Mouse (Mus musculus): ENCODE data around the gene Fer.

Fer gene

DNA sequence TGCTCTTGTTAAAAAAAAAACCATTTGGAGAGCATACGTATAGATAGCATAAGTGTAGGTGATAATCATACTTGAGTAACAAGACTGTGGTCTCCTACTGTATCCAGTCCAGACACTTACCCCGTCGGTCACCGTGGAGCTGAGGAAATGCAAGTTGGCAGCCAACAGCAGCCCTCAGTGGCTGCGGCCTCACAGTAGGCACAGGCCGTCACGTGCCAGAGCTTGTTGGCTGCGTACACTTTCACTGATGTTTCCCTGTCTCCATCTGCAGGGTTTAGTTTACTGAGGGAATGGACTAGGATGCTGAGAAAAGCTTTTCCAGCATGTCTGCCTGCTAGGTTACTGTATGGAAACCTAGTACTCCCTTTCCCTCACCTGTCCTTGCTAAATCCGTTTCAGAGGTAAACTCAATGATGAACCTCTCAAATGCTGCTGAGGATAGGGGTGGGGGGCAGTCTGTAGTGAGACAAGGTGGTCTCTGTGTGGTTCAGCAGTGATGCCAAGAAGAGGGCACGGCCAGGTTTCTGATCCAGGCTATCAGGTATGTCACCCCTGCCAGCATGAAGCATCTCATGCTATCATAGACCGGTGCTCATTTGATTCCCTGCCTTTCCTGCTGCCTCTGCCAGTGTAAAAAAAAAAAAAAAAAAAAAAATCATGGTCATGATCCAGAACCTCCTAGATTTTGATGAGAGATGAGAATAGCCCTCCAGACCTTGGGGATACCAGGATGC is 224.2 kb downstream of the Fer start:
- no peak for DNase-seq (ENCODE audit: low read depth, low spot score)

DNA sequence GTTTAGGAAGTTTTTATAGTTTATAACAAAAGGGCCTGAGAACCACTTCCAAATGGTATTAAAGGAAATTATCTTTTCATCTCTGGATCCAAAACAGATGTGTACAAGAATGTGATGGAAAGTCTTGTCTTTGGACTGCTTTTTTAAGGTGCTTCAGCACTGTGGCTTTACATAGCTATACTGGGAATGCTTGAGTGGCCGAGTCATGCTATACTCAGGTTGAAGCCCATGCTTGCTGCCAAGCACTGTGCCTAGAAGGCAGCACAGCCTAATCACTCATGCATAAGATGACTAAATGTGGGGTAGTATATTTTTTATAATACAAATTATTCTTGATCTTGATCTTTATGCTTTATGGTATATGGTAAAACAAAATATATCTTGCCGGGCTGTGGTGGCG is 225.0 kb downstream of the Fer start:
- DNase-seq (ENCODE audit: low read depth, low spot score), result no peak

DNA sequence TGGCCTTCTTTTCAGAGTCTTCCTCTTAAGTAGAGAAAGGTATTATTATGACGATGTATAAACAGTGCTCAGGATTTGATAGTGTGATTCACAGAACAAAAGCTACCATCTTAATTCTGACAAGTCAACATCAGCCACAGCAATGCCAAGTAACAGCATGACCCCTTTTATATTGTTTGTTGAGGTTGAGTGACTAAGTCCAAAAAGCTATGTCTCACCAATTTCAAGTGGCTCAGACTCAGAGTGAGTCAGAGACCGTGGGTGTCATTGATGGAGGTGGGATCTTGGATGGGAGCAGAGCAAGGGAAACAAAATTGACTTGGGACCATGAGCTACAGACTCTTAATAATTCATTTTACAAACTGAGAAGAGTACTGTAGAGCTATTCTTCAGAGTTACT is 230.9 kb downstream of the Fer start:
- DNase-seq (ENCODE audit: low read depth, low spot score), result no peak

DNA sequence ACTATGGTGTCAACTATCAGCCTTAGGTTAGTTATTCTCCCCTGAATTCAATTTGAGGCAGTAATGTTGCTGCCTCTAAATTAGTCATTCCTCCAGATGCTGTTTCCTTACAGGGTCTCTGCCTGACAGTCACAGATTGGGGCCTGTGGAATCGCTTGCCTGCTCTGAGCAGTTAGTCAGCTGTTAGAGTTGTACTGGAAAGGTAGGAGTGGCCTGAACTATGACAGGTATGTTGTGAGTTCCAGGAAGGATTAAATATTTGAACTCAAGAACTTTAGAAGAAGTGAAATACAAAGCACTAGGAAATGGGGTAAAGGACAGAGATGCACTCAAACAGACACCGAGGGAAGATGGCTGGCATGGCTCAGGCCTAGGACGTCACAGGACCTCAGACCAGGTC is 233.9 kb downstream of the Fer start:
- DNase-seq (ENCODE audit: low read depth, low spot score), result no peak

DNA sequence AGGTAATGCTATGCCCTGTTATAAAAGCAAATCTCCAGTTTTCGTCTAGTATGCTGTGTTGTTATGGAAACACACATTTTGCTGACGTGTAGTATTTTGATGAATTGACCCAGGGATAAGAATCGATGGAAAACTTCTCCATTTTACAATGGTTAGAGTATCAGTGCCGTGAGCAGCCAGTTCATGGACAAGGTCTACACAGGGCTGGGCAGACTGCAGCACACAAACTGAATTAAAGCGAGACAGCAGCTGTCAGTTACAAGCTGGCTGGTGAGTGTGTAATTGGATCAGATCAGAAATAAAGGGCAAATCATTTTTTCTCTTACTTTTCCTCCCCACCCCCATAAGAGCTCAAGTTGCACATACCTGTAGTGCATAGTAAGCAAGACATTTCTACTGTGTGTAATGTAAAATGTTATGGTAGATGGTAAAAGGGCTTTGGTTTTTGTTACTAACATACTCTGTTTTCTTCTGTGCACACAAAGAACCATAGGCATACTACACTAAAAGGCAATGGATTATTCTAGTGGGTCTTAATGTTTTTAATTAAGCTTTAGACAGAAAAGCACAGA is 235.0 kb downstream of the Fer start:
- DNase-seq (ENCODE audit: low read depth, low spot score), result no peak

DNA sequence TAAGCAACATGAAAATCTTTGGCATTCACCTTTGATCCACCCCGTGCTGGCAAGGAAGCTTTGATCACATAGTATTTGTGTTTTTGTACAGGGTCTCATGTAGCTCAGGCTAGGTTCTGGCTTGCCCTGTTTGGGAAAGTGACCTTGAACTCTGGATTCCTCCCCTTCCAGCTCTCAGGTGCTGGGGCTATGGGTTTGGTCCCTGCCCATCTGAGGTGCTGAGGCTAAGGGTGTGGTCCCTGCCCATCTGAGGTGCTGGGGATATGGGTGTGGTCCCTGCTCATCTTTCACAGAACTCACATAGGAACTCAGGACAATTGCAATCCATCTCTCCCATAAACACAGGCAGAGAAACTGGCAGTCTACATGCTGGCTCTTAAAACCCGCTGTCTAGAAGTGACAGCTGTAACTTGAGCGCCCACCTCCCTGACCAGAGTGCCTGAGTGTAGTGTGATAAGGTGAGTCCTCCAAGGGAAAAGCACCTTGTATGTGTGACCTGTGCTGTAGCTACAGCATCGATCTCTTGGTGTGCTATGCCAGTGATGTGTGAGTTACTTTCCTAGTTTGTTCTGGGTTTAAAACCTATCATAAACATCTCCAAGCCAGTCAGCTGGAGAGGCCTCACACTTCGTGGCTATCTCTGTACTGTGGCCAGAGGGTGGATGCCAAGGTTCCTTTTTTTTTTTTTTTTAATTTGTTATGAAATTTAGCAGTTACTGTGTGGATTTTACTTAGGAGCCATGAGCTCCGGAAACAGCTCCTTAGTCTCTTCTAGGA is 236.7 kb downstream of the Fer start:
- no peak for DNase-seq (ENCODE audit: low read depth, low spot score)

DNA sequence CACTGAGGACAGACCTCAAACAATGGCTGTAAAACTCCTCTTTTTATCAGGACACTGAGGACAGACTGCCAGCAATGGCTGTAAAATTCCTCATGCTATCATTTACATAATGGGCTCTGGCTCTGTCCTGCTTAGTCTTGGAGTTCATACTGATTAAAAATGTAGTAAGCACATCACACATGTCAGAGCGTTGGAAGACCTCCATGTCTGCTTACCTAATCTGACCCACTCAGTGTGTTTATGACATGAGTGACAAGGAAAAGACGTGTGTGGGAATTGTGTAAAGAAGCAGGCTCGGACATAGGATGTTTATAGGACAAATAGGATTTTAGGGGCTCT is 237.3 kb downstream of the Fer start:
- no peak for DNase-seq (ENCODE audit: low read depth, low spot score)

DNA sequence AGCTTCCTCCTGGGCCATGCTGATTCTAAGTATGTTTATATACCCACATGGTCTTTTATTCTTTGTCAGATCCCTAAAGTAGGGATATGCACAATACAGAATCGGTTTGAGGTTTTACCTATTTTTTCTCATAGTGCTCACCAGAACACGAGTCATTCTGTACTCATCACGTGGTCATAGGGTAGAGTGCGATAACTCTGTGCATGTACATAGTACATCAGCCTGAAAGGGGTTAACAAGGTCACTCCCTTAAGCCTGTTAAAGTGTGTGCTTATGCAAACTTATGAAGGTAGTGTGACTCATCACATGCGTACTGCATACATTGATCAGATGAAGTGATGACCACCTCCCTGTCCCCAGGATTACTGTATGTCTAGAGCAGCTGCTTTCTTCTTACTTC is 245.9 kb downstream of the Fer start:
- DNase-seq (ENCODE audit: low read depth, low spot score), result no peak

DNA sequence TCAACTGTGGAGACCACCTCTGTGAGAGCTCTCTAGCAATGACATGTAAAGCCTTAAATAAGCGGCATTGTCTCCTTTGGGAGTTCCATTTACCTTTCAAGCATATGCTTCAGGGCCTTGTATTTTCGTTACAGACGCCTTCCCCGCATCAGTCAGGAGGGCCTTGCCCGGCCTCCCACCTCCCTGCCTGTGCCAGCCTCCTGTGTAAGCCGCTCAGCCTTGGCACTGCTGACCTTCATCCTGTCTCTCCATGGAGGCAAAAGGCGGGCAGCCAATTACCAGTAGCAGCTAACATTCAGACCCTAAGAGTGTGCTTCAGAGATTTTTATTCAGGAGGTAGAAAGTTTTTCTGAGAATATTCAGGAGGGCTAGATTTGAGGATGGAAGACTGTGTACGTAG is 247.0 kb downstream of the Fer start:
- no peak for DNase-seq (ENCODE audit: low read depth, low spot score)

DNA sequence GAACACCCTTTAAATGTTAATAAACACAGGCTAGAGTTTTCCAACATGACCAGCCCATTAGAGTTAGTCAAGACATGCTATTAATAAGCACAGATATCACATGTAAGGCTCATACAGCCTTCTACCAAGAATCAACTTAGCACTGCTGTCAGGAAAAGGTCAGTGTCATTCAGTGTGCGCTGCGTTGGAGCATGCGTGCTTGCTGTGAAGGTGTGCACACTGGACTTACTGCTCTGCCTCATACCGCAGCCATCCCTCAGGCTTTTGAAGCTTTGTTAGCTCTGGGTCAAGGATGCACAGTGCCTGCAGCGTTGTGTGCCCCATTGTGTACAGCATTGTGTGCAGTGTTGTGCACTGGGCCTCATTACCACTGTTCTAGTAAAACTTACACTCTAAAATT is 250.8 kb downstream of the Fer start:
- no peak for DNase-seq (ENCODE audit: low read depth, low spot score)

DNA sequence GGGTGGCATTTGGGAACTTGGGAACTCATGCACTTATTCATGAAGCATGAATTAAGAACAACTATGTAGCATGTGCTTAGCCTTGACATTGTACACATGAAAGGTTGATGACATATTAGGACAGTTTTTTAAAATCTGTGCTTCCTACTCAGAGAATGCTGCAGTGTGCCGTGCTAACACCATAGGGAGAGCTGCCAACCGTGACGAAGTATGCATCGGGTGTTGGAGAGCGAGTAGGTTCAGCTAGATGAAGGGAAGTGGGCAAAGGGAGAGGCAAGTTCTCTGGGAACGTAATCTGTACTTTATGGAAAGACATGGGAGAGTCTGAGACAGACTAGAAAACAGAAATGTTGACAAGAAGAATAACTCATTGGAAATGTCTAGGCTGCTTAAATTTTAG is 253.9 kb downstream of the Fer start:
- DNase-seq (ENCODE audit: low read depth, low spot score), result no peak

DNA sequence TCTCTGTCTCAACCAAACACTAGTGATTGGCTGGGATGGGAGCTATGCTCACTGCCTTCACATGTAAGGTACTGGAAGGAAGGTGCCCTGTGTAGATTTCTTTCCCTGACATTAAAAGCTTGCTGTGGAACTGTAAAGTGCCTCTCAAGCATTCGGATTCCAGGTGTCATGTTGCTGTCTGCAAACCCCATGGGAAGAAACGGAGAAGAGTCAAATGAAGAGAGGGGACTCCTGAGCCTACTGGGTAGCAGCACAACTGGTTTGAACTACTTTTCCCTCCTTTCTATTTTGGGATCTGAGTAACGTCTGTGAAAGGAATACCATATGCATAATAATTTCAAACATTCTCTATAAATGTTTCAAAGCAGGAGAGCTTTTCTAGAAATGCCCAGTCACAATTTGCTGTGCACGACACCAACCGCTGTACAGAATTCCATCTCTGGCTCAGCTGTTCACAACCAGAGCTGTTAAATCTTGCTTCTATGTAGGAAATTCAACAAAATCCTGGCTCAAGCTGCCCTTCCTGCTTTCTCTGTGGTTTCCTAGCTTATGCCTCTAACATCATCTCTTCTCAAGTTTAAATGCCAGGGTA is 256.9 kb downstream of the Fer start:
- DNase-seq (ENCODE audit: low read depth, low spot score), result no peak

DNA sequence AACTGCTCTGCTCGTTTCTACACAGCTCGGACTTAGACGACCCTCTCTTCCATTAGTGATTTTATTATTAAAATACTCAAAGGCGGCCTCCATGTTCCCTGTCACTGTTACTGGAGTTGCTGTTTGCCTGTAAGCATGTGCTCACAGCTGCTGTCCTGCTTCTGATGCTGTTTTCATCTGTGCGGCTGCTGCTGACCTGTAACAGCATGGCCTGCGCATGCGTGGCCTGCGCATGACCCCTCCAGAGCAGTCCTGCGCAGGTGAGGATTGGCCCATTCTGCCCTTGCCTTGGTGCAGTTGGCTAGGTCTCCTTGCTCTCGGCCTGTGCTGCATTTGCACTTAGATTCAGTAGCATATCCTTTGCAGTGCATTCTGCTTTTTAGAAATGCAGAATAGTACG is 259.7 kb downstream of the Fer start:
- no peak for DNase-seq (ENCODE audit: low read depth, low spot score)

DNA sequence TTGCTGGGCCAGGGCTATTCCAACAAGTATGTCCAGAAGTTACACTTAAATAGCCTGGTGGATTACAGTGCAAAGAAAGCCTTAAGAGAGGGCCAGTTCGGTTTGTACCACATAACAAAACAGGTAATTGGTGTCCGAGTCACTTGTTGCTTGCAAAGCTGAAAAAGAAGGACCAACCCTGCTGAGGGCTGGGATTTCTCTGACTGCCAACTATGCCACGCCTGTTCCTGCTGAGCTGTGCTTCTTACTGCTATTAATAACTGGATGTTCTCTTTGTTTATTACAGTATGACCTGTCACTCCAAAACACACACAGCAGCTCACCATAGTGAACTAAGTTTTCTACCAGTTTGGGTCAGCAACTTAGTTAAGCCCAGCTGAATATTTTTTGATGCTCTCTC is 260.9 kb downstream of the Fer start:
- DNase-seq (ENCODE audit: low read depth, low spot score), result no peak

DNA sequence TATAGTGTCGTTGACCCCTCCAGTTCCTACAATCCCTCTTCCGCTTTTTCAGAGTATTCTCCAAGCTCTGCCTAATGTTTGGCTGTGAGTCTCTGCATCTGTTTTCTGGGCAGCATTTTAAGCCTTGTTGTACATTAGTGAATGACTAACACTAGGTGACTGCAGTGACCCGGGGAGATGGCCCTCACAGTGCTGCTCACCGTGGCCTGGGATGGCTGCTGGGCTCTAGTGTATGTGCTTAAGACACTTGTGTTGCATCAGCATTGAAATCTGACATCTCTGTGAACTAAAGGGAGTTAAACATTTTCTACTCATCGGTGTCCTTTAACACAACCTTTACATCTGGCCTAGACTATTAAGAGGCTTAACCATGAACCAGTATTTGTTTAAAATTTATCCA is 264.0 kb downstream of the Fer start:
- DNase-seq (ENCODE audit: low read depth, low spot score), result no peak

DNA sequence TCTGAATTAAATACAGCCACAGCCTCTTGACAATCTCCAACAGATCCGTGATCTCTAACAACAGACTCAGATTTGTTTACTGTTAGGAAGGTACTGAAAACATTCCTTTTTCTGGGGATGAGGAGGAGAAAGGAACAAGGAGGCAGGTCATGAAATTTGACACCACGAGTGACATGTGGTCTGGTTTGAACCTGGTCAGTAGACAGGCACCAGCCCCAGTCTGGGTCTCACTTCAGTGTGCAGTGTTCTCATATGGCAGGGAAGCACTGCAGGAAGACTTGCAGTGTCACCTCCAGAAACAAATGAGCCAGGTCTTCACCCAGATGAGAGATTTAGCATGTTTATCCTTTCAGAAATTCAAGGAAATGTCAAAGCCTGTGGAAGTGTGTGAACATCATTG is 266.9 kb downstream of the Fer start:
- no peak for DNase-seq (ENCODE audit: low read depth, low spot score)

DNA sequence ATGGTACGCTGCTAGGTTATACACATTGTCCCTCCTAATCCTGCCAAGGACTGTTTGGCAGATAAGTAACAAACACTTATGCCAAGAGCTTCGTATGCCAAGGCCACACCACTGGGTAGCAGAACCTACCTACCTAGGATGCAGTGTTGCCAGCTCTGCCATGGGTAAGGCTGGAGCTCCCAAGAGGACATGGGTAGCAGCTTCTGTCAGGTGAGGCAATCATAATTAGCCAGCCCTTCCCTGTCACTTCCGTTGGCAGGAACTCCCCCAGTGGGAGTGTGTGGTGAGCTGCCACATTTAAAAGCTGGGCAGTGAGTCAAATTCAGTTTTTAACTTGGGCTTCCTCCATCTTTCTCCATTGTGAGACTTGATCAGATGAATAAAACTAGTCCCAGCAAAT is 267.5 kb downstream of the Fer start:
- DNase-seq (ENCODE audit: low read depth, low spot score), result no peak

DNA sequence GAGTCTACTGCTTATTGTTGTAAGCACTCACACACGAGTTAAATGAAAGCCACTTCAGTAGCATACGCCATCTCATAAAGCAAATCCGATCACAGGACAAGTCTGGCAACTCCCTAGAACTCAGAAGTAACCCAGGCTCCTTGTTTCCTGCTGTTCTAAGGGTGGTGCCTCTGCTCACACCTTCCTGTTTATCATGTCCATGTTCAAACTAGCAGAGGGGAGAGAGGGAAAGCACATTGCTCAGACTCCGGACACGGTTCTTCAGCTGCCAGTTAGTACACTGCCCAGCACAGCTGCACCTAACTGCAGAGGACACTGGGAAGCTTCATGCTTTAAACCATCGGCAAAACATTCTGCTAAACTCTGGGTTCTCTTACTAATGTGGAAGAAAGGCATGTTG is 269.3 kb downstream of the Fer start:
- no peak for DNase-seq (ENCODE audit: low read depth, low spot score)

DNA sequence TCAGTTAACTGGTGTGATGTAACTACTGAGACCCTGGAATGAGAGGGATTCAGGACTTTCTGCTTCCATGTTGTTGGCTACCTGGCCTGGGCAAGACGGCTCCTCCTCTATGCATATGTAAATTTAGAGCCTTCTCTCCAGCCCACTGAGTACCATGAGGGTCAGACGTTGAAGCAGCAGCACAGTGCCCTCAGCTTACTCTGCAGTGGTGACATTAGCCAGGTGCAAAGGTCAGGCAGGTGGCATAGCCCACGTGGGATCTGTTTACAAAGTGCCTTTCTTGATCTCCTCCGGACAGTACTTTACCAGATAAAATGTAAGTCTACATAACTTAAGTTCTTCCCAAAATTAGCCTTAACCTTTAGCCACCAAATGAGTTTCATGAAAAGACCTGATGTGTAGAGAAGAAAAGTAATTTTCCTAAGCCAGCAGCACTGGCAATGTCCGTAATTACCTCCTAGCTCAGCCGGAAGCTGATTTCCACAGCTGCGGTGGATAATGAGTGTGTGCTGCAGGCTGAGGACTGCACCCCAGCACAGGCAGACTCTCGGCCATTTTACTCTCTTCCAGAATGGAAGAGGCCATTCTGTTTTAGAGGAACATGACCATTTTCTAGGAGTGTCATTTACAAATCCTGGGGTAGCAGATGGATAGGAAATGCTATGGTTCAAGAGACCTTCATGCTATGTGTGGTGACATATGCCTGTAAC is 273.2 kb downstream of the Fer start:
- no peak for DNase-seq (ENCODE audit: low read depth, low spot score)

DNA sequence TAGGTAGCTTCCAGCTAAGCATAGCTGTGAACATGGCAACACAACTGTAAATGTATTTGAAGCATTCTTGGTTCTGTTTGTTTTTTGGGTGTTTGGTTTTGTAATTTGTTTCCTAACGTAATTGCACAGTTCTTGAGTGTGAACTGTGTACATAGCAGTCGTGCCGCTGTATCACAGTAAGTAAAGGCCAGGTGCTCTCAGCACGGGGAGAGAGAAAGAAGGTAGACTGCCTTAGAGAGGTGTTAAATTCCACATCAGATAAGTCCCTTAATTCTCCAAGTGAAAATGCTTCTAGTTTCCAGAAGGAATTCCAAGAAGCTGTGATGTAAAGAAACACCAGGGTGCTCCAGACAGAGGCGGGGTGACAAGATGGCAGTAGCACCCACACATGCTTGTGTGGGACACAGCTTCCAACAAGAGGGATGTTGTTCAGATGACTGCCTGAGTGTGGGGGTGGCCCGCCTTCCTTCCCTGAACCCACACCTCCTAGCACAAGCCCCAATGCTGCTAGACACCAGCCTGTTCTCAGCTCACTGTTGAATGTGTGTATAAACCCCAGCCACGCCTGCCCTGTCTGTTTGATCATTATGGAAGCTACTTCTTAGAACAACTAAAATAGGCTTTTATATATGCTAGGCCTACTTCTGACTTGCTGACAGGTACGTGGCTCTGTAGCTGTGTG is 275.3 kb downstream of the Fer start:
- no peak for DNase-seq (ENCODE audit: low read depth, low spot score)

DNA sequence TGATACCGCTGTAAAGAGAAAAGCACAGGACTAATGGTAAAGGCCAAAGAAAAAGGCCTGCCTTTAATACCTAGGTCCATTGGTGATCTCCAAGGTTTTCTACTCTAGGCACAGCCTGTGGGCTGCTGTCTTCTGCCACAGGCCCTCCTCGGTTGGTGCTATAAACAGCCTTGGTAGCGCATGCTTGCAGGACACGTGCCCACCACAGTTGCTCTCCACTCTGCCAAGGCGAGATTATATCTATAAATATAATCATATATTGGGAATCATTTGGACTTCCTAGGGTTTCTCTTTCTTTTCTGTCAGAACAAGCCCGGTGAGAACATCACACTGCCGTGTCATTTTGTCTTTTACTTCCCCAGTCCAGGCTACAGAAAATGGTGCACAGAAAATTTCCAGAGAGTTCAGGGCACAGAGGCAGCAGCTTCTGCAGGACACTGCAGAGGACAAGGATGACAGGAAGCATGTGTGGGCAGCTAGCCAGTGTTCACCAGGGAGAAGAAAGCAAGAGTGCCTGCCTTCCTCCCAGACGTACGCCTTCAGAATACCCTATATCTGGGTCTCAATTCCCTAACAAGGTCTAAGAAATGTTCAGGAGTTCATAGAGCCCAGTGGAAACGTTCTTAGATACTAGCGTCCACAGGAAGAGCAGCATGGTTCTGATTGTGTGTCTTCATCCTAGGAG is 276.5 kb downstream of the Fer start:
- no peak for DNase-seq (ENCODE audit: low read depth, low spot score)

Data from A20 (cell line).